19 mouse cellular contexts compared by ENCODE assay signal in the genomic region with DNA sequence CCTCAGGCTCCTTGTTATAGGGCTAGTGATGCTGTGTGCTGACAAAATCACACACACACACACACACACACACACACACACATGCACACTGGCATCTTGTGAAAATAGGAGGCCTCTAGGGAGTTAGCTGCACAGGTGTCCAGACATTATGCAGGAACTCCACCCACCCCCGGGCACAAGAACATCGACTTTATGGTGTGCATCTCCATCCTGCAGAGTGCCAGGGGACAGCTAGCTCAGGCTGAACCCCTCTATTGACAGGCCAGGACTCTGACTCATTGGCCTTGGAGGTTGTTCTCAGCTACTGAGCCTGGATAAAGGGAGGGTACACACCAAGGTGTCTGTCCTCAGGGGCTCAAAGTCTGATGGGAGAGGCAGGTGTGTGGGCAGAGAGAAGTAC.
DNase-seq lines count a peak whose midpoint lies in the region; ATAC-seq and TF ChIP-seq lines count a peak whose summit lies in the region.
"Had no signal": no experiment of that assay in that cellular context is flagged by ENCODE, and none has a peak within 500 bp of the region (broad histone marks: within the 10 kb centered on the region; RNA-seq: fewer than 3 reads in every experiment).

No protein-coding gene starts in this region.

- H3K27me3 ChIP-seq in heart, embryonic 12.5 days (replicated peaks) = 0 out of 2 replicates have a peak, but pooled peaks cover 5% of the 10 kb centered on the region
- H3K27me3 ChIP-seq in hindbrain, postnatal 0 days (ENCODE audit: insufficient read depth, low read length) = no peaks in the 10 kb centered on the region
- H3K27me3 ChIP-seq: hindbrain, embryonic 15.5 days; Patski had no signal

- no peak overlapping the region for H3K9ac ChIP-seq in heart, embryonic 12.5 days
- no peak overlapping the region for H3K9ac ChIP-seq in hindbrain, postnatal 0 days (replicated peaks; ENCODE audit: low read length)
- H3K9ac ChIP-seq: heart, embryonic 13.5 days; hindbrain, embryonic 15.5 days had no signal

- DNase-seq in cerebellum, adult 11 months = peak; percentile 45
- no peak for DNase-seq in cerebellum, postnatal 4 days (ENCODE audit: low spot score in 2 of 2)
- DNase-seq in heart, adult 11 months = peak; percentile 71
- DNase-seq in cerebellum, adult 9-10 months = peak; percentile 71
- no peak for DNase-seq in adrenal gland, postnatal 10 days
- no peak for DNase-seq in embryo, embryonic 10 days (ENCODE audit: low spot score)
- DNase-seq in hindbrain, postnatal 0 days (ENCODE audit: low spot score) = no peak
- DNase-seq: adrenal gland, postnatal 25 days; gastrocnemius, postnatal 10 days; heart, postnatal 36 days; kidney, adult 8-10 months had no signal

- H3K9me3 ChIP-seq in heart, embryonic 12.5 days (replicated peaks) = 0 out of 2 replicates have a peak, but pooled peaks cover 1% of the 10 kb centered on the region
- no peaks in the 10 kb centered on the region for H3K9me3 ChIP-seq in hindbrain, postnatal 0 days (ENCODE audit: low read length)
- H3K9me3 ChIP-seq: embryonic facial prominence, embryonic 10.5 days; heart, embryonic 13.5 days; hindbrain, embryonic 15.5 days had no signal

- H3K27ac ChIP-seq in heart, embryonic 12.5 days (ENCODE audit: poor library complexity, severe bottlenecking) = no peak overlapping the region
- H3K27ac ChIP-seq in hindbrain, postnatal 0 days = no peak overlapping the region
- H3K27ac ChIP-seq: embryonic facial prominence, embryonic 10.5 days; heart, embryonic 13.5 days had no signal

- no peaks in the 10 kb centered on the region for H3K4me1 ChIP-seq in heart, embryonic 12.5 days (replicated peaks)
- peaks cover 6% of the 10 kb centered on the region; the same call in 1 of the 2 replicates for H3K4me1 ChIP-seq in hindbrain, postnatal 0 days (ENCODE audit: insufficient read depth, low read length)
- H3K4me1 ChIP-seq: heart, embryonic 13.5 days had no signal

- no peak overlapping the region for H3K4me2 ChIP-seq in heart, embryonic 12.5 days
- no peak overlapping the region for H3K4me2 ChIP-seq in hindbrain, postnatal 0 days (ENCODE audit: low read depth, low read length)
- H3K4me2 ChIP-seq: heart, embryonic 13.5 days; hindbrain, embryonic 15.5 days had no signal

- WGBS in heart, embryonic 12.5 days = 68% methylated on average over 2 of the region's 2 CpGs
- WGBS in hindbrain, postnatal 0 days = 79% methylated on average over 2 of the region's 2 CpGs

- no peak for ATAC-seq in heart, embryonic 12.5 days (ENCODE audit: insufficient number of reproducible peaks, low FRiP score)
- ATAC-seq in hindbrain, postnatal 0 days = no peak
- ATAC-seq: activated CD4-positive, CD25-positive, alpha-beta regulatory T cell, adult 4 months; inflammation-experienced regulatory T-cells, adult 6 months; intestine, postnatal 0 days; Patski had no signal

- no peak for TF ChIP-seq CTCF in hindbrain, postnatal 0 days (IDR thresholded peaks at IDR 0.05; ENCODE audit: low read depth)

- no peaks in the 10 kb centered on the region for H3K36me3 ChIP-seq in heart, embryonic 12.5 days
- no peaks in the 10 kb centered on the region for H3K36me3 ChIP-seq in hindbrain, postnatal 0 days (ENCODE audit: insufficient read depth, low read length)
- H3K36me3 ChIP-seq: embryonic facial prominence, embryonic 10.5 days; heart, embryonic 13.5 days; hindbrain, embryonic 15.5 days had no signal

- no peak overlapping the region for H3K4me3 ChIP-seq in heart, embryonic 12.5 days
- H3K4me3 ChIP-seq in hindbrain, postnatal 0 days (ENCODE audit: low read length) = no peak overlapping the region
- H3K4me3 ChIP-seq: embryonic facial prominence, embryonic 10.5 days; heart, embryonic 13.5 days; hindbrain, embryonic 15.5 days had no signal

Comparison
In these comparisons a context has a peak if more than half of its experiments do, and no peak if none do; other contexts are left out.
1. DNase-seq: peak in cerebellum, adult 11 months (single experiment), heart, adult 11 months (single experiment) and cerebellum, adult 9-10 months (single experiment); none in cerebellum, postnatal 4 days (0 of 2), adrenal gland, postnatal 10 days (single experiment), embryo, embryonic 10 days (single experiment) and hindbrain, postnatal 0 days (single experiment).